Mouse (Mus musculus) CH12F3 (cell line): ENCODE measurements around the gene Klhl24.
"Not testable (repeated sequence)": the region's sequence is repeated elsewhere in the genome, so short reads cannot be mapped to it uniquely, and the experiment has no call there.

Source experiments
- in situ Hi-C: fragments of 300-500 bp; cut with MboI; formaldehyde crosslinking; loops from 2 replicates; pipeline ENCODE4 v1.14.3; 2020; ENCODE audit warnings: low sequenced_read_pairs

Gene Klhl24

GRCm38 (mm10) chr16:20097069-20097710 lies at the start of gene Klhl24:
Klhl24 (plus strand) TSS chr16:20097542.
- in situ Hi-C loops: loop anchor here (10.0 kb wide), 1 partner anchor 372 kb away; no protein-coding TSS in a partner anchor

- in situ Hi-C loops: no loop called here
Observed at GRCm38 (mm10) chr16:20052655-20053054, 44.7 kb upstream of the Klhl24 start.

GRCm38 (mm10) chr16:20072770-20073169 lies 24.6 kb upstream of the Klhl24 start:
- in situ Hi-C loops: no loop called here

- in situ Hi-C loops: no loop called here
Observed at GRCm38 (mm10) chr16:20076675-20077074, 20.7 kb upstream of the Klhl24 start.

- in situ Hi-C loops: no loop called here
Observed at GRCm38 (mm10) chr16:20080271-20080670, 17.1 kb upstream of the Klhl24 start.

- in situ Hi-C loops: no loop called here
Observed at GRCm38 (mm10) chr16:20084623-20085022, 12.7 kb upstream of the Klhl24 start.

GRCm38 (mm10) chr16:20085250-20085905 lies 12.0 kb upstream of the Klhl24 start:
- in situ Hi-C loops: no loop called here

- in situ Hi-C loops: no loop called here
Observed at GRCm38 (mm10) chr16:20086976-20087375, 10.4 kb upstream of the Klhl24 start.

GRCm38 (mm10) chr16:20089636-20090035 lies 7.7 kb upstream of the Klhl24 start:
- in situ Hi-C loops: loop anchor here (10.0 kb wide), 1 partner anchor 365 kb away; no protein-coding TSS in a partner anchor

- in situ Hi-C loops: loop anchor here (10.0 kb wide), 1 partner anchor 366 kb away; no protein-coding TSS in a partner anchor
Observed at GRCm38 (mm10) chr16:20090921-20091575, 6.3 kb upstream of the Klhl24 start.

- in situ Hi-C loops: loop anchor here (10.0 kb wide), 1 partner anchor 371 kb away; no protein-coding TSS in a partner anchor
Observed at GRCm38 (mm10) chr16:20095966-20096365, 1.4 kb upstream of the Klhl24 start.

GRCm38 (mm10) chr16:20097711-20098374 lies 501 bp downstream of the Klhl24 start:
- in situ Hi-C loops: loop anchor here (10.0 kb wide), 1 partner anchor 373 kb away; no protein-coding TSS in a partner anchor

GRCm38 (mm10) chr16:20098375-20098727 lies 1.0 kb downstream of the Klhl24 start:
- in situ Hi-C loops: loop anchor here (10.0 kb wide), 1 partner anchor 374 kb away; no protein-coding TSS in a partner anchor

- in situ Hi-C loops: loop anchor here (10.0 kb wide), 1 partner anchor 374 kb away; no protein-coding TSS in a partner anchor
Observed at GRCm38 (mm10) chr16:20098866-20099629, 1.7 kb downstream of the Klhl24 start.

- in situ Hi-C loops: no loop called here
Observed at GRCm38 (mm10) chr16:20106996-20107395, 9.7 kb downstream of the Klhl24 start.

GRCm38 (mm10) chr16:20108961-20109360 lies 11.6 kb downstream of the Klhl24 start:
- in situ Hi-C loops: no loop called here

GRCm38 (mm10) chr16:20112649-20113048 lies 15.3 kb downstream of the Klhl24 start:
- in situ Hi-C loops: no loop called here

- in situ Hi-C loops: no loop called here
Observed at GRCm38 (mm10) chr16:20116069-20116468, 18.7 kb downstream of the Klhl24 start.

GRCm38 (mm10) chr16:20126319-20126883 lies 29.1 kb downstream of the Klhl24 start:
- in situ Hi-C loops: not testable (repeated sequence)

- in situ Hi-C loops: no loop called here
Observed at GRCm38 (mm10) chr16:20130397-20130796, 33.1 kb downstream of the Klhl24 start.
